Mouse (Mus musculus) neutrophil, adult 83 days (primary cell): ENCODE results near the gene Sugp1. TPM values are rescaled to one million over a fixed set of nuclear protein-coding genes. Genes with fewer than 3 reads are reported as not detected.

Source experiments
- total RNA-seq, 2 experiments: library from RNA; stranded (reverse); gene quantifications; one replicate each; pipeline ENCODE4 v1.2.4; 2023

Sugp1 gene
- total RNA-seq = 10 to 100 TPM; 26.9 to 30.8 TPM

GRCm38 (mm10) chr8:70042583-70043455, at the start of gene Sugp1, which contains the start of gene Mau2:
Gene Sugp1, plus strand, starts transcription at chr8:70042813.
Gene Mau2, minus strand, starts transcription at chr8:70042734.

DNA sequence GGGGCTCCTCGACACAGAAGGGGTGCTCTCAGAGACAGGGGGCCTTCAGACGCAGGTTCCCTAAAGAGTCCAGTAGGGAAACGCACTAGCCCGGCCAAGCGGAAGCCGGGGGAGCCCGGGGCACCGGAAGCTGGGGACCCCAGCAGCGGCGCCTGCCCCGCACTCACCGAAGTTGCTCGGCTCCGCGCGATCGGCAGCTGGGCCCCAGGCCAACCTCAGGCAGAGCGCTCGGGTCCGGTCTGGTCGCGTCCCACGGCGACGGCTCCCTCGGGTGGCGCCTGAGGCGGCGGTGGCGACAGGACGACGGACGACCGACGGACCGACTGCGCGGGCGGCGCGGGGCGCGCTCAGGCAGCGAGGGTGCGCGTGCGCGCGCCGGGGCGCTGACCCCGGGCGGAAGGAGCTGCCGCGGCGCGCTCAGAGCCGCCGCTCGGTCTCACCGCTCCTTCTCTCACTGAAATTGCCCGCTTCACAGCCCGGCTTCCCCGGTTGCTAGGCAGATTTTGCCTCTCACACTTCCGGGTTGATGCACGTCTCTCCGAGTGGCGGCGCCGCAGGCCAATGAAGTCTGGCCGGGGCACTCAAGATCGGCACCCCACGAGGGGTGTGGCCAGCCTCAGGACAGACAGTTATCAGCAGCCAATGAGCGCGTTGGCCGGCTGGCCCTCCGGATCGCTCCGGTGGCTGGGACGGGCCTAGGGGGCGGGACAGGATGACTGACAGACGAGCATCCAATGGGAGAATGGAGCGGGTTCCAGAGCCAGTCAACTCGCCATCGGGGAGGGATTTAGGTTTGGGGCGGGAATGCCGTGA, 46.6 kb upstream of the Sugp1 start, which contains the start of gene Gatad2a:
Gatad2a (minus strand) TSS at position 609 of the 813 bp plus-strand sequence.

DNA sequence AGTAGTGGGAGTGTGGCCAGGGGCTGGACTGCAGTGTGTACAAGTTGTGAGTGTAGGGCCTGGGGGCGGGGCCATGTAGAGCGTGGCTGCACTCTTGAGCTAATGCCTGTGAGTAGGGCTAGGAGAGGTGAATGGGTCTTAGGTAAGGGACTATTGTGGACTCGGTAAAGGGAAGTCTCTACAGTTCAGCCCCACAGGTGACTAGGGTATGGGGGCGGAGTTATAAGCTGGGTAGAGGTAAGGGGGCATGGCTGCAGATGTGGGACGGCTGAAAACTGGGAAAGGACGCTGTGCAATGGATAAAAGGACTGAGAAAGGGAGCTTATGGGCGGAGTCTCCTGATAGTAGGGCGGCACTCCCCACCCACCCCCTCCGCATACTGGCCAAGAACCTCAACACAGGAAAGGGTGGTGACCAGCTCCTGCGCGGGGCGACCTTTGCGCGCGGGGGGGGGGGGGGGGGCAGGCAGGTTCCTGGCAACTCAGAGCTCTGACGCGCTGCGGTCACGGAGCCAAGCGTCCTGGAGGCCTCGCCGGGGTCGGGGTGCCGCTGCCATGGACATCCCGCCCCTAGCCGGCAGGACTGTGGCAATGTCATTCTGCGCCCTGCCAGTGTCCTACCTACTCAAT, 29.9 kb downstream of the Sugp1 start, which contains the start of gene Tm6sf2:
Tm6sf2 (plus strand) TSS at position 484 of the 629 bp plus-strand sequence.

GRCm38 (mm10) chr8:70083285-70083684, 40.7 kb downstream of the Sugp1 start, which contains the start of gene Hapln4:
Gene Hapln4, plus strand, starts transcription at chr8:70083457.

GRCm38 (mm10) chr8:70120667-70121066, 78.1 kb downstream of the Sugp1 start, which contains the start of gene Ncan:
Gene Ncan, minus strand, starts transcription at chr8:70120873.

Other genes with a start within 250 kb of the Sugp1 start
- 100 to 1,000 TPM; 362 to 363 TPM for gene Gmip, start 234.1 kb upstream of the Sugp1 start, total RNA-seq
- 1 to 10 TPM; 3.5 TPM for gene Lpar2, start 220.4 kb upstream of the Sugp1 start, total RNA-seq
- 1 to 10 TPM; 1.5 to 2.0 TPM for gene Pbx4, start 210.3 kb upstream of the Sugp1 start, total RNA-seq
- gene Cilp2, start 155.1 kb upstream of the Sugp1 start, total RNA-seq = under 1 TPM in 1 of 2 experiments, not detected in 1; 0.07 TPM
- gene Tssk6, start 140.6 kb upstream of the Sugp1 start, total RNA-seq = 1 to 10 TPM; 1.4 to 2.1 TPM
- 10 to 100 TPM; 63.2 to 66.0 TPM for gene Ndufa13, start 140.3 kb upstream of the Sugp1 start, total RNA-seq
- gene Yjefn3, start 140.1 kb upstream of the Sugp1 start, total RNA-seq = 1 to 10 TPM; 2.5 to 2.9 TPM
- gene Gatad2a, start 46.4 kb upstream of the Sugp1 start, total RNA-seq = 10 to 100 TPM; 67.2 to 72.4 TPM
- gene Mau2, start 79 bp upstream of the Sugp1 start, total RNA-seq = 10 to 100 TPM; 72.8 to 73.8 TPM
- under 1 TPM in 1 of 2 experiments, not detected in 1; 0.29 TPM for gene Tm6sf2, start 30.1 kb downstream of the Sugp1 start, total RNA-seq
- not detected for gene Hapln4, start 40.6 kb downstream of the Sugp1 start, total RNA-seq
- gene Ncan, start 78.1 kb downstream of the Sugp1 start, total RNA-seq = not detected
- 1 to 10 TPM; 8.0 to 10.0 TPM for gene Nr2c2ap, start 88.5 kb downstream of the Sugp1 start, total RNA-seq
- gene Rfxank, start 96.3 kb downstream of the Sugp1 start, total RNA-seq = 10 to 100 TPM; 11.4 to 16.8 TPM
- gene Borcs8, start 96.7 kb downstream of the Sugp1 start, total RNA-seq = 10 to 100 TPM; 32.8 to 36.2 TPM
- under 1 TPM; 0.44 to 0.79 TPM for gene Mef2b, start 96.9 kb downstream of the Sugp1 start, total RNA-seq
- gene Tmem161a, start 129.5 kb downstream of the Sugp1 start, total RNA-seq = 10 to 100 TPM; 19.9 to 23.0 TPM
- 1 to 10 TPM; 3.3 to 4.0 TPM for gene Slc25a42, start 169.5 kb downstream of the Sugp1 start, total RNA-seq
- gene Sugp2, start 191.4 kb downstream of the Sugp1 start, total RNA-seq = 10 to 100 TPM; 29.2 to 30.7 TPM
- 1 to 10 TPM; 7.6 to 9.0 TPM for gene Armc6, start 191.7 kb downstream of the Sugp1 start, total RNA-seq
- gene Homer3, start 240.0 kb downstream of the Sugp1 start, total RNA-seq = 1 to 10 TPM; 8.2 to 9.1 TPM